Mouse (Mus musculus) CH12.LX (cell line): ENCODE measurements around the gene Etv2. TPM values are rescaled to one million over a fixed set of nuclear protein-coding genes. Genes with fewer than 3 reads are reported as not detected.

Experiments
- DNase-seq: peaks from one replicate; pipeline ENCODE4 v3.0.0-alpha.2; 2013; ENCODE audit errors: extremely low read depth
- H3K27ac ChIP-seq: 2 replicates; pipeline ENCODE4 v1.5.1; 2012; ENCODE audit warnings: low read depth, mild to moderate bottlenecking, control low read depth, moderate library complexity; ENCODE audit not compliant: insufficient read depth
- H3K27me3 ChIP-seq: replicated peaks from 2 replicates; pipeline ENCODE3; 2012; ENCODE audit warnings: inconsistent platforms
- H3K36me3 ChIP-seq, 2 experiments: replicated peaks in 1 of 2; 2 replicates each; pipeline versions ENCODE3 to v1.6.1; 2012; ENCODE audit warnings: inconsistent platforms in 1 of 2, low read length in 1 of 2, mild to moderate bottlenecking in 1 of 2, mixed read lengths in 1 of 2, moderate library complexity in 1 of 2; ENCODE audit not compliant: control insufficient read depth in 1 of 2, insufficient read depth in 1 of 2
- H3K4me1 ChIP-seq, 2 experiments: 2 replicates each; pipeline ENCODE4 v1.6.1; 2012; ENCODE audit warnings: inconsistent platforms in 1 of 2, moderate library complexity in 1 of 2; ENCODE audit not compliant: insufficient read depth in 2 of 2, control insufficient read depth in 1 of 2
- H3K4me2 ChIP-seq: 2 replicates; pipeline ENCODE4 v1.6.1; 2012; ENCODE audit warnings: low read depth, mild to moderate bottlenecking, control low read depth; ENCODE audit not compliant: poor library complexity, insufficient read depth, severe bottlenecking
- H3K4me3 ChIP-seq, 3 experiments: fragments of 150-350 bp in 1 of 3; sonication (generic) in 1 of 3; replicated peaks in 1 of 3; 2 replicates each; pipeline versions ENCODE3 to v1.5.1; 2011 to 2012; ENCODE audit warnings: low read depth in 2 of 3, low read length in 2 of 3, mild to moderate bottlenecking in 2 of 3, moderate library complexity in 2 of 3, control low read depth in 1 of 3, improper control_type of control experiment in 1 of 3, inconsistent platforms in 1 of 3, mixed read lengths in 1 of 3; ENCODE audit not compliant: poor library complexity in 1 of 3
- H3K79me2 ChIP-seq: replicated peaks from 2 replicates; pipeline ENCODE4 v1.6.1; 2012; ENCODE audit warnings: mild to moderate bottlenecking, moderate library complexity; ENCODE audit not compliant: control insufficient read depth, poor library complexity, insufficient read depth, severe bottlenecking; ENCODE audit errors: extremely low read depth
- H3K9ac ChIP-seq: 2 replicates; pipeline ENCODE4 v1.6.1; 2012; ENCODE audit warnings: low read depth, mild to moderate bottlenecking, control low read depth, moderate library complexity; ENCODE audit not compliant: insufficient read depth
- H3K9me3 ChIP-seq: replicated peaks from 2 replicates; pipeline ENCODE3; 2012; ENCODE audit warnings: low read length, inconsistent platforms, mixed read lengths
- BHLHE40 ChIP-seq: IDR thresholded peaks from 2 replicates; pipeline ENCODE4 v1.6.1; 2011; ENCODE audit warnings: mild to moderate bottlenecking, low read depth, low read length, improper control_type of control experiment
- CHD1 ChIP-seq: IDR thresholded peaks from 2 replicates; pipeline ENCODE4 v1.6.1; 2012; ENCODE audit warnings: low read depth, low read length, improper control_type of control experiment, inconsistent platforms
- CHD2 ChIP-seq: IDR thresholded peaks from 2 replicates; pipeline ENCODE4 v1.6.1; 2011; ENCODE audit warnings: low read length, improper control_type of control experiment
- CTCF ChIP-seq, 2 experiments: IDR thresholded peaks in 1 of 2; conservative IDR thresholded peaks in 1 of 2; 2 replicates each; pipeline ENCODE4 v1.5.1; 2011 to 2012; ENCODE audit warnings: low read depth in 2 of 2, low read length in 2 of 2, improper control_type of control experiment in 1 of 2, inconsistent platforms in 1 of 2, mild to moderate bottlenecking in 1 of 2, moderate library complexity in 1 of 2
- E2F4 ChIP-seq: IDR thresholded peaks from 2 replicates; pipeline ENCODE4 v1.6.1; 2011; ENCODE audit warnings: low read depth, low read length, improper control_type of control experiment; ENCODE audit not compliant: insufficient replicate concordance
- ELF1 ChIP-seq: IDR thresholded peaks from 2 replicates; pipeline ENCODE4 v1.6.1; 2014; ENCODE audit warnings: low read depth, mild to moderate bottlenecking, inconsistent platforms, low read length, improper control_type of control experiment
- EP300 ChIP-seq: IDR thresholded peaks from 2 replicates; pipeline ENCODE4 v1.6.1; 2011; ENCODE audit warnings: low read length, improper control_type of control experiment
- ETS1 ChIP-seq: conservative IDR thresholded peaks from 2 replicates; pipeline ENCODE4 v1.6.1; 2012; ENCODE audit warnings: low read depth, mild to moderate bottlenecking, inconsistent platforms, low read length, improper control_type of control experiment, moderate library complexity
- GABPA ChIP-seq: IDR thresholded peaks from 2 replicates; pipeline ENCODE4 v1.6.1; 2012; ENCODE audit warnings: low read depth, low read length, improper control_type of control experiment, inconsistent platforms; ENCODE audit not compliant: insufficient replicate concordance
- HCFC1 ChIP-seq: IDR thresholded peaks from 2 replicates; pipeline ENCODE4 v1.6.1; 2012; ENCODE audit warnings: low read depth, mild to moderate bottlenecking, inconsistent platforms, low read length, improper control_type of control experiment
- IRF4 ChIP-seq: IDR thresholded peaks from 2 replicates; pipeline ENCODE4 v1.6.1; 2014; ENCODE audit warnings: low read depth, mild to moderate bottlenecking, inconsistent platforms, low read length, improper control_type of control experiment
- JUN ChIP-seq: IDR thresholded peaks from 2 replicates; pipeline ENCODE4 v1.6.1; 2011; ENCODE audit warnings: low read depth, mild to moderate bottlenecking, low read length, improper control_type of control experiment, moderate library complexity; ENCODE audit not compliant: insufficient read depth
- JUND ChIP-seq: conservative IDR thresholded peaks from 2 replicates; pipeline ENCODE4 v1.6.1; 2011; ENCODE audit warnings: low read depth, low read length, improper control_type of control experiment
- KAT2A ChIP-seq: IDR thresholded peaks from 2 replicates; pipeline ENCODE4 v1.6.1; 2012; ENCODE audit warnings: low read length, improper control_type of control experiment, inconsistent platforms; ENCODE audit not compliant: insufficient replicate concordance
- MAFK ChIP-seq: IDR thresholded peaks from 2 replicates; pipeline ENCODE4 v1.6.1; 2011; ENCODE audit warnings: low read length, improper control_type of control experiment; ENCODE audit not compliant: insufficient replicate concordance
- MAX ChIP-seq: IDR thresholded peaks from 2 replicates; pipeline ENCODE4 v1.6.1; 2011; ENCODE audit warnings: low read length, improper control_type of control experiment
- MAZ ChIP-seq: IDR thresholded peaks from 2 replicates; pipeline ENCODE4 v1.6.1; 2012; ENCODE audit warnings: low read depth, mild to moderate bottlenecking, inconsistent platforms, low read length, improper control_type of control experiment, moderate library complexity
- MEF2A ChIP-seq: IDR thresholded peaks from 2 replicates; pipeline ENCODE4 v1.6.1; 2014; ENCODE audit warnings: low read depth, mild to moderate bottlenecking, inconsistent platforms, low read length, improper control_type of control experiment, borderline replicate concordance
- MXI1 ChIP-seq: IDR thresholded peaks from 2 replicates; pipeline ENCODE4 v1.6.1; 2011; ENCODE audit warnings: mild to moderate bottlenecking, low read depth, low read length, improper control_type of control experiment
- MYC ChIP-seq: IDR thresholded peaks from 2 replicates; pipeline ENCODE4 v1.6.1; 2011; ENCODE audit warnings: low read depth, mild to moderate bottlenecking, improper control_type of control experiment, low read length
- NELFE ChIP-seq: IDR thresholded peaks from 2 replicates; pipeline ENCODE4 v1.6.1; 2011; ENCODE audit warnings: low read depth, low read length, improper control_type of control experiment
- NRF1 ChIP-seq: IDR thresholded peaks from 2 replicates; pipeline ENCODE4 v1.6.1; 2014; ENCODE audit warnings: low read depth, mild to moderate bottlenecking, inconsistent platforms, low read length, improper control_type of control experiment, moderate library complexity
- PAX5 ChIP-seq: IDR thresholded peaks from 2 replicates; pipeline ENCODE4 v1.6.1; 2012; ENCODE audit warnings: low read length, inconsistent platforms, mixed read lengths
- POLR2A ChIP-seq: IDR thresholded peaks from 2 replicates; pipeline ENCODE4 v1.6.1; 2011; ENCODE audit warnings: low read depth, mild to moderate bottlenecking, improper control_type of control experiment, low read length
- POLR2AphosphoS2 ChIP-seq: IDR thresholded peaks from 2 replicates; pipeline ENCODE4 v1.6.1; 2011; ENCODE audit warnings: low read depth, low read length, improper control_type of control experiment
- RAD21 ChIP-seq: IDR thresholded peaks from 2 replicates; pipeline ENCODE4 v1.6.1; 2011; ENCODE audit warnings: low read depth, mild to moderate bottlenecking, low read length, improper control_type of control experiment, moderate library complexity
- RCOR1 ChIP-seq: conservative IDR thresholded peaks from 2 replicates; pipeline ENCODE4 v1.6.1; 2012; ENCODE audit warnings: low read depth, mild to moderate bottlenecking, inconsistent platforms, low read length, improper control_type of control experiment
- SIN3A ChIP-seq: IDR thresholded peaks from 2 replicates; pipeline ENCODE4 v1.6.1; 2012; ENCODE audit warnings: low read length, improper control_type of control experiment, inconsistent platforms
- SMC3 ChIP-seq: IDR thresholded peaks from 2 replicates; pipeline ENCODE4 v1.6.1; 2011; ENCODE audit warnings: low read depth, low read length, improper control_type of control experiment
- TBP ChIP-seq: conservative IDR thresholded peaks from 2 replicates; pipeline ENCODE4 v1.6.1; 2011; ENCODE audit warnings: low read depth, low read length, improper control_type of control experiment
- TCF12 ChIP-seq: IDR thresholded peaks from 2 replicates; pipeline ENCODE4 v1.6.1; 2014; ENCODE audit warnings: low read depth, mild to moderate bottlenecking, inconsistent platforms, low read length, improper control_type of control experiment
- UBTF ChIP-seq: IDR thresholded peaks from 2 replicates; pipeline ENCODE4 v1.6.1; 2012; ENCODE audit warnings: low read depth, mild to moderate bottlenecking, inconsistent platforms, low read length, improper control_type of control experiment, moderate library complexity
- USF1 ChIP-seq: IDR thresholded peaks from 2 replicates; pipeline ENCODE4 v1.6.1; 2014; ENCODE audit warnings: low read depth, mild to moderate bottlenecking, inconsistent platforms, low read length, improper control_type of control experiment
- USF2 ChIP-seq: conservative IDR thresholded peaks from 2 replicates; pipeline ENCODE4 v1.6.1; 2011; ENCODE audit warnings: low read depth, low read length, improper control_type of control experiment
- ZC3H11A ChIP-seq: IDR thresholded peaks from 2 replicates; pipeline ENCODE4 v1.6.1; 2012; ENCODE audit warnings: low read depth, mild to moderate bottlenecking, inconsistent platforms, low read length, improper control_type of control experiment
- ZKSCAN1 ChIP-seq: IDR thresholded peaks from 2 replicates; pipeline ENCODE4 v1.6.1; 2012; ENCODE audit warnings: low read depth, inconsistent platforms, low read length, improper control_type of control experiment, borderline replicate concordance
- ZMIZ1 ChIP-seq: IDR thresholded peaks from 2 replicates; pipeline ENCODE4 v1.6.1; 2012; ENCODE audit warnings: low read depth, mild to moderate bottlenecking, inconsistent platforms, low read length, improper control_type of control experiment
- ZNF384 ChIP-seq: IDR thresholded peaks from 2 replicates; pipeline ENCODE4 v1.6.1; 2012; ENCODE audit warnings: low read depth, low read length, improper control_type of control experiment, inconsistent platforms
- dilution Hi-C: fragments of 300-500 bp; cut with MboI; formaldehyde crosslinking; loops from 2 replicates; pipeline ENCODE4 v1.14.3; 2020; ENCODE audit warnings: low sequenced_read_pairs; ENCODE audit not compliant: extremely low pct_unique_long_range_greater_than_20kb, extremely low pct_ligation_motif_present
- in situ Hi-C: fragments of 300-500 bp; cut with MboI; formaldehyde crosslinking; loops from 3 replicates; pipeline ENCODE4 v1.14.3; 2019; ENCODE audit warnings: low sequenced_read_pairs, low pct_ligation_motif_present, low pct_unique_long_range_greater_than_20kb, mixed read lengths
- polyA plus RNA-seq: library from polyadenylated mRNA; unstranded; fragments of >175 nt; gene quantifications from 2 replicates; pipeline ENCODE4 v1.2.1, GENCODE M21; 2012; ENCODE audit warnings: low read depth; ENCODE audit not compliant: insufficient read length
- total RNA-seq, 2 experiments: library from RNA; depleted of rRNA; stranded (reverse); fragments of 300-350 nt in 1 of 2; fragments of >200 nt in 1 of 2; gene quantifications; 2 replicates each; pipeline ENCODE4 v1.2.3; 2012 to 2014

Etv2 gene
- total and polyA plus RNA-seq, 3 experiments: not detected

- Histone ChIP-seq H3K36me3 (peaks cover 0 to 9% of the 10 kb centered on the region in 2 experiments), H3K27me3 (no peaks in the 10 kb centered on the region), H3K9ac (no peak overlapping the region), H3K27ac (peak overlapping the region; percentile 51; the same call in 1 of the 2 replicates), H3K9me3 (no peaks in the 10 kb centered on the region), H3K4me1 (peaks cover 14 to 33% of the 10 kb centered on the region in 2 experiments), H3K4me2 (peak overlapping the region; percentile 5), H3K79me2 (peaks cover 19% of the 10 kb centered on the region), H3K4me3 (no peak overlapping the region)
- TF ChIP-seq RAD21: no peak
- no peak; the same call in 1 of the 2 replicates for TF ChIP-seq MEF2A
- TF ChIP-seq ETS1: no peak
- no peak; the same call in 1 of the 2 replicates for TF ChIP-seq NELFE
- 0 out of 2 replicates have a peak, but pooled peaks have one; percentile 22 for TF ChIP-seq CHD2
- no peak; the same call in 1 of the 2 replicates for TF ChIP-seq SMC3
- peak; percentile 65; the same call in 1 of the 2 replicates for TF ChIP-seq MYC
- TF ChIP-seq HCFC1: peak; percentile 27
- no peak for TF ChIP-seq ZNF384
- TF ChIP-seq USF1: no peak
- TF ChIP-seq IRF4: peak; percentile 87
- no peak for TF ChIP-seq NRF1
- no peak for TF ChIP-seq POLR2A
- no peak for TF ChIP-seq ZMIZ1
- TF ChIP-seq BHLHE40: 0 out of 2 replicates have a peak, but pooled peaks have one; percentile 33
- peak in 1 of 2 experiments; percentile 31; a peak in 2 of 4 replicates for TF ChIP-seq CTCF (conservative IDR thresholded peaks at IDR 0.05 in 1 of 2, IDR thresholded peaks at IDR 0.05 in 1 of 2; ENCODE audit: low read depth in 2 of 2, low read length in 2 of 2)
- TF ChIP-seq UBTF: no peak
- TF ChIP-seq KAT2A: no peak
- TF ChIP-seq ZC3H11A: no peak
- no peak for TF ChIP-seq E2F4
- no peak for TF ChIP-seq TBP
- peak; percentile 40; the same call in 1 of the 2 replicates for TF ChIP-seq TCF12
- TF ChIP-seq POLR2AphosphoS2: no peak
- TF ChIP-seq CHD1: no peak
- no peak for TF ChIP-seq ZKSCAN1
- peak; percentile 56; the same call in 1 of the 2 replicates for TF ChIP-seq MAX
- 0 out of 2 replicates have a peak, but pooled peaks have one; percentile 19 for TF ChIP-seq ELF1
- TF ChIP-seq USF2: no peak
- TF ChIP-seq JUND: 0 out of 2 replicates have a peak, but pooled peaks have one; percentile 33
- peak; percentile 24; the same call in 1 of the 2 replicates for TF ChIP-seq JUN
- no peak for TF ChIP-seq PAX5
- TF ChIP-seq GABPA: no peak
- TF ChIP-seq MAZ: no peak; the same call in 1 of the 2 replicates
- peak; percentile 76 for TF ChIP-seq SIN3A
- peak; percentile 85 for TF ChIP-seq EP300
- peak; percentile 35; the same call in 1 of the 2 replicates for TF ChIP-seq MXI1
- peak; percentile 52; the same call in 1 of the 2 replicates for TF ChIP-seq RCOR1
- no peak for TF ChIP-seq MAFK
- peak; percentile 75 for DNase-seq
- dilution Hi-C loops: no loop called here
- in situ Hi-C loops: no loop called here
These were observed 6.6 kb downstream of the Etv2 start for GRCm38 (mm10) chr7:30629013-30629412.
